ENCODE assay signal across 8 mouse cellular contexts in genomic region chr11:120225256-120226195, GRCm38 (mm10). TPM values are rescaled to one million over a fixed set of nuclear protein-coding genes. Genes with fewer than 3 reads are reported as not detected.
DNase-seq lines count a peak whose midpoint lies in the region; ATAC-seq lines count a peak whose summit lies in the region.

No protein-coding gene starts in this region.

- no peak for DNase-seq in lung, postnatal 25 days (ENCODE audit: low spot score)
- peak; percentile 82 for DNase-seq in embryo, embryonic 11 days
- peak; percentile 64 for DNase-seq in hindbrain, embryonic 11.5 days (ENCODE audit: low spot score)
- DNase-seq in c-Kit-positive CD71-positive TER-119-positive erythroid progenitor cells, embryonic 14.5 days (ENCODE audit: low spot score): no peak
- no peak for DNase-seq in spleen, postnatal 14 days (ENCODE audit: low spot score in 2 of 2)

- 16% methylated on average over 36 of the region's 36 CpGs for WGBS in lung, embryonic 15.5 days
- WGBS in hindbrain, embryonic 11.5 days: 7% methylated on average over 36 of the region's 36 CpGs
- 23% methylated on average over 36 of the region's 36 CpGs for WGBS in limb, embryonic 15.5 days
- 6% methylated on average over 36 of the region's 36 CpGs for WGBS in neural tube, embryonic 15.5 days

- no peaks in the 10 kb centered on the region for H3K36me3 ChIP-seq in lung, embryonic 15.5 days
- no peaks in the 10 kb centered on the region for H3K36me3 ChIP-seq in hindbrain, embryonic 11.5 days (ENCODE audit: control insufficient read depth, insufficient read depth, low read length)
- no peaks in the 10 kb centered on the region for H3K36me3 ChIP-seq in limb, embryonic 15.5 days
- H3K36me3 ChIP-seq in neural tube, embryonic 15.5 days: no peaks in the 10 kb centered on the region

- peaks cover 76% of the 10 kb centered on the region for H3K4me1 ChIP-seq in lung, embryonic 15.5 days
- H3K4me1 ChIP-seq in hindbrain, embryonic 11.5 days (replicated peaks; ENCODE audit: control insufficient read depth, insufficient read depth, low read length): peaks cover 53% of the 10 kb centered on the region
- H3K4me1 ChIP-seq in limb, embryonic 15.5 days: peaks cover 84% of the 10 kb centered on the region
- H3K4me1 ChIP-seq in neural tube, embryonic 15.5 days: peaks cover 75% of the 10 kb centered on the region

- no peaks in the 10 kb centered on the region for H3K9me3 ChIP-seq in lung, embryonic 15.5 days
- H3K9me3 ChIP-seq in hindbrain, embryonic 11.5 days (ENCODE audit: control insufficient read depth, low read length): no peaks in the 10 kb centered on the region
- no peaks in the 10 kb centered on the region for H3K9me3 ChIP-seq in limb, embryonic 15.5 days
- H3K9me3 ChIP-seq in neural tube, embryonic 15.5 days (replicated peaks): no peaks in the 10 kb centered on the region

- ATAC-seq in lung, embryonic 15.5 days (ENCODE audit: borderline replicate concordance, extremely low read depth, low FRiP score, low TSS enrichment): no peak
- ATAC-seq in hindbrain, embryonic 11.5 days (ENCODE audit: low FRiP score): no peak
- ATAC-seq in limb, embryonic 15.5 days (ENCODE audit: insufficient number of reproducible peaks, low FRiP score, low TSS enrichment, low read depth): no peak
- ATAC-seq in neural tube, embryonic 15.5 days (ENCODE audit: low FRiP score): no peak

- peak overlapping the region; percentile 12 for H3K4me3 ChIP-seq in lung, embryonic 15.5 days
- peak overlapping the region; percentile 19 for H3K4me3 ChIP-seq in hindbrain, embryonic 11.5 days (ENCODE audit: low read depth, low read length)
- peak overlapping the region; percentile 9; the same call in 1 of the 2 replicates for H3K4me3 ChIP-seq in limb, embryonic 15.5 days
- H3K4me3 ChIP-seq in neural tube, embryonic 15.5 days (replicated peaks): peak overlapping the region; percentile 20

- no peaks in the 10 kb centered on the region for H3K27me3 ChIP-seq in lung, embryonic 15.5 days
- no peaks in the 10 kb centered on the region for H3K27me3 ChIP-seq in hindbrain, embryonic 11.5 days (ENCODE audit: control insufficient read depth, insufficient read depth, low read length)
- no peaks in the 10 kb centered on the region for H3K27me3 ChIP-seq in limb, embryonic 15.5 days
- no peaks in the 10 kb centered on the region for H3K27me3 ChIP-seq in neural tube, embryonic 15.5 days (replicated peaks)

- peak overlapping the region; percentile 50 for H3K4me2 ChIP-seq in lung, embryonic 15.5 days
- peak overlapping the region; percentile 52 for H3K4me2 ChIP-seq in hindbrain, embryonic 11.5 days (replicated peaks; ENCODE audit: low read depth, low read length)
- H3K4me2 ChIP-seq in limb, embryonic 15.5 days: peak overlapping the region; percentile 44
- peak overlapping the region; percentile 53 for H3K4me2 ChIP-seq in neural tube, embryonic 15.5 days

- H3K9ac ChIP-seq in lung, embryonic 15.5 days: peak overlapping the region; percentile 22
- peak overlapping the region; percentile 67 for H3K9ac ChIP-seq in hindbrain, embryonic 11.5 days (ENCODE audit: low read depth, low read length)
- H3K9ac ChIP-seq in limb, embryonic 15.5 days: 0 out of 2 replicates have a peak overlapping the region, but pooled peaks have one; percentile 17
- H3K9ac ChIP-seq in neural tube, embryonic 15.5 days (replicated peaks): peak overlapping the region; percentile 42

- peak overlapping the region; percentile 92 for H3K27ac ChIP-seq in lung, embryonic 15.5 days
- peak overlapping the region; percentile 81 for H3K27ac ChIP-seq in hindbrain, embryonic 11.5 days (ENCODE audit: low read depth, low read length)
- peak overlapping the region; percentile 38 for H3K27ac ChIP-seq in limb, embryonic 15.5 days
- H3K27ac ChIP-seq in neural tube, embryonic 15.5 days (replicated peaks): peak overlapping the region; percentile 98

RNA-seq across cellular contexts. Expression of gene Bahcc1, which starts 7.2 kb away (rescaled TPM):
- polyA plus RNA-seq in lung, embryonic 15.5 days (2015; fragmentation: Nextera tagmentation; extraction: Ambion mirVana): 8.7 and 9.2 TPM in 2 replicates
- polyA plus RNA-seq in hindbrain, embryonic 11.5 days (2014; fragmentation: Nextera tagmentation; extraction: Ambion mirVana): 18.1 and 23.1 TPM in 2 replicates
- polyA plus RNA-seq in limb, embryonic 15.5 days (2015; fragmentation: Nextera tagmentation; extraction: Ambion mirVana): 5.8 and 6.7 TPM in 2 replicates
- 8.7 and 10.4 TPM in 2 replicates for polyA plus RNA-seq in neural tube, embryonic 15.5 days (2015; fragmentation: Nextera tagmentation; extraction: Ambion mirVana)

Comparison
In these comparisons a context has a peak if more than half of its experiments do, and no peak if none do; other contexts are left out.
1. H3K27ac ChIP-seq: peak in every context shown above with its lines; median percentile 98 in neural tube, embryonic 15.5 days; 92 in lung, embryonic 15.5 days; 81 in hindbrain, embryonic 11.5 days; 38 in limb, embryonic 15.5 days.
2. H3K9ac ChIP-seq: peak in every context shown above with its lines; median percentile 67 in hindbrain, embryonic 11.5 days; 42 in neural tube, embryonic 15.5 days; 22 in lung, embryonic 15.5 days; 17 in limb, embryonic 15.5 days.
3. DNase-seq: peak in embryo, embryonic 11 days (single experiment) and hindbrain, embryonic 11.5 days (single experiment); none in lung, postnatal 25 days (single experiment), c-Kit-positive CD71-positive TER-119-positive erythroid progenitor cells, embryonic 14.5 days (single experiment) and spleen, postnatal 14 days (0 of 2).
4. Peak in every context shown above with its lines, with median percentiles within 50 percentile points of each other: H3K4me2 ChIP-seq and H3K4me3 ChIP-seq.